Mouse (Mus musculus): ENCODE data around the gene Erfe. TPM values are rescaled to one million over a fixed set of nuclear protein-coding genes. Genes with fewer than 3 reads are reported as not detected.

Erfe gene
- polyA plus RNA-seq, 1 experiment from 2014 or later, result 2.3 TPM

- Histone ChIP-seq H3K27ac (ENCODE audit: low read depth, low read length) (no peak overlapping the region), H3K4me1 (ENCODE audit: control insufficient read depth, insufficient read depth, low read length) (no peaks in the 10 kb centered on the region), H3K27me3 (ENCODE audit: control insufficient read depth, insufficient read depth, low read length) (peaks cover 40% of the 10 kb centered on the region), H3K4me3 (ENCODE audit: low read length) (peak overlapping the region; percentile 27), H3K4me2 (replicated peaks; ENCODE audit: low read depth, low read length) (peak overlapping the region; percentile 40), H3K9me3 (ENCODE audit: control insufficient read depth, low read length) (no peaks in the 10 kb centered on the region), H3K9ac (ENCODE audit: low read depth, low read length) (no peak overlapping the region; the same call in 1 of the 2 replicates), H3K36me3 (ENCODE audit: control insufficient read depth, insufficient read depth, low read length) (no peaks in the 10 kb centered on the region)
- WGBS, result 6% methylated on average over 66 of the region's 68 CpGs
- ATAC-seq (ENCODE audit: low FRiP score, low TSS enrichment), result peak; percentile 74; the same call in 1 of the 2 replicates
Measured at GRCm38 (mm10) chr1:91344921-91345685, 21.1 kb upstream of the Erfe start.

- ATAC-seq (ENCODE audit: low FRiP score, low TSS enrichment), result peak; percentile 81
- 34% methylated on average over 3 of the region's 3 CpGs for WGBS
- H3K9me3 ChIP-seq (ENCODE audit: control insufficient read depth, low read length), result no peaks in the 10 kb centered on the region
Measured at GRCm38 (mm10) chr1:91346892-91347291, 19.3 kb upstream of the Erfe start.

GRCm38 (mm10) chr1:91350841-91351240 is 15.4 kb upstream of the Erfe start, which contains the start of gene Klhl30:
TSS of gene Klhl30 (plus strand) at chr1:91351016.
- WGBS, result 61% methylated on average over 4 of the region's 4 CpGs
- no peak for ATAC-seq (ENCODE audit: low FRiP score, low TSS enrichment)
- H3K27ac ChIP-seq (ENCODE audit: low read depth, low read length), result no peak within 1 kb of the TSS

More at GRCm38 (mm10) chr1:91346892-91347291, 19.3 kb upstream of the Erfe start:
- Histone ChIP-seq H3K27me3 (ENCODE audit: control insufficient read depth, insufficient read depth, low read length) (peaks cover 40% of the 10 kb centered on the region), H3K4me2 (replicated peaks; ENCODE audit: low read depth, low read length) (no peak overlapping the region), H3K36me3 (ENCODE audit: control insufficient read depth, insufficient read depth, low read length) (no peaks in the 10 kb centered on the region), H3K4me1 (ENCODE audit: control insufficient read depth, insufficient read depth, low read length) (no peaks in the 10 kb centered on the region), H3K9ac (ENCODE audit: low read depth, low read length) (no peak overlapping the region), H3K27ac (ENCODE audit: low read depth, low read length) (no peak overlapping the region), H3K4me3 (ENCODE audit: low read length) (no peak overlapping the region)

GRCm38 (mm10) chr1:91351249-91351648 is 15.0 kb upstream of the Erfe start:
- H3K27ac ChIP-seq (ENCODE audit: low read depth, low read length), result no peak overlapping the region
- ATAC-seq (ENCODE audit: low FRiP score, low TSS enrichment), result no peak
- no peak overlapping the region for H3K4me2 ChIP-seq (replicated peaks; ENCODE audit: low read depth, low read length)
- no peaks in the 10 kb centered on the region for H3K4me1 ChIP-seq (ENCODE audit: control insufficient read depth, insufficient read depth, low read length)
- H3K27me3 ChIP-seq (ENCODE audit: control insufficient read depth, insufficient read depth, low read length), result peaks cover 8% of the 10 kb centered on the region
- no peak overlapping the region for H3K9ac ChIP-seq (ENCODE audit: low read depth, low read length)
- WGBS, result 67% methylated on average over 3 of the region's 3 CpGs
- no peaks in the 10 kb centered on the region for H3K36me3 ChIP-seq (ENCODE audit: control insufficient read depth, insufficient read depth, low read length)
- no peak overlapping the region for H3K4me3 ChIP-seq (ENCODE audit: low read length)
- H3K9me3 ChIP-seq (ENCODE audit: control insufficient read depth, low read length), result no peaks in the 10 kb centered on the region

More at GRCm38 (mm10) chr1:91350841-91351240, 15.4 kb upstream of the Erfe start, which contains the start of gene Klhl30:
- no peak within 1 kb of the TSS for H3K4me2 ChIP-seq (replicated peaks; ENCODE audit: low read depth, low read length)
- no peak within 1 kb of the TSS for H3K9ac ChIP-seq (ENCODE audit: low read depth, low read length)
- peaks cover 13% of the 10 kb centered on the region for H3K27me3 ChIP-seq (ENCODE audit: control insufficient read depth, insufficient read depth, low read length)
- H3K9me3 ChIP-seq (ENCODE audit: control insufficient read depth, low read length), result no peaks in the 10 kb centered on the region
- no peaks in the 10 kb centered on the region for H3K36me3 ChIP-seq (ENCODE audit: control insufficient read depth, insufficient read depth, low read length)
- no peaks in the 10 kb centered on the region for H3K4me1 ChIP-seq (ENCODE audit: control insufficient read depth, insufficient read depth, low read length)
- H3K4me3 ChIP-seq (ENCODE audit: low read length), result no peak within 1 kb of the TSS

DNA sequence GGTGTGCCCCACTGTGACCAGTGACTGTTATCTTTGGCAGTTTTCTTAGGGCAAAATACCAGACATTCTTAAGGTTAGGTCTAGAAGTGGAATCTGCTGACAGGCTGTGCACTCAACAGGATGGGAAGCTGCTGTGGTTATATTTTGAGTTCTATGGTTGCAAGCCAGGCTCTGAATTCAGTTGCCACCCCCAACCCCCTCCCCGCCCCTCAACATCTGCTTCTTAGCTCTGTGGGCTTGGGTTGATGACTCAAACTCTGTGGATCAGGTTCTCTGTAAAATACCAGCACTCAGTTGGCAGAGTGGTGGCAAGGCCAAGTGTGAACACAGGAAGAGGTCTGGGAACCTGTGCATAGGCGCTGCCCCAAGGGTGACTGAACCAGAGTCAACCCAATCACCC is 14.0 kb upstream of the Erfe start:
- no peak for ATAC-seq (ENCODE audit: low FRiP score, low TSS enrichment)

GRCm38 (mm10) chr1:91356105-91356504 is 10.1 kb upstream of the Erfe start:
- H3K9me3 ChIP-seq (ENCODE audit: control insufficient read depth, low read length), result no peaks in the 10 kb centered on the region
- no peaks in the 10 kb centered on the region for H3K36me3 ChIP-seq (ENCODE audit: control insufficient read depth, insufficient read depth, low read length)
- H3K9ac ChIP-seq (ENCODE audit: low read depth, low read length), result no peak overlapping the region
- no peak overlapping the region for H3K4me2 ChIP-seq (replicated peaks; ENCODE audit: low read depth, low read length)
- no peak for ATAC-seq (ENCODE audit: low FRiP score, low TSS enrichment)
- no peak overlapping the region for H3K4me3 ChIP-seq (ENCODE audit: low read length)
- no peaks in the 10 kb centered on the region for H3K4me1 ChIP-seq (ENCODE audit: control insufficient read depth, insufficient read depth, low read length)
- H3K27ac ChIP-seq (ENCODE audit: low read depth, low read length), result no peak overlapping the region
- WGBS, result 83% methylated on average over 11 of the region's 11 CpGs
- no peaks in the 10 kb centered on the region for H3K27me3 ChIP-seq (ENCODE audit: control insufficient read depth, insufficient read depth, low read length)

More for the DNA sequence above, 14.0 kb upstream of the Erfe start:
- Histone ChIP-seq H3K4me3 (ENCODE audit: low read length) (no peak overlapping the region), H3K4me2 (replicated peaks; ENCODE audit: low read depth, low read length) (no peak overlapping the region), H3K36me3 (ENCODE audit: control insufficient read depth, insufficient read depth, low read length) (no peaks in the 10 kb centered on the region), H3K9ac (ENCODE audit: low read depth, low read length) (no peak overlapping the region), H3K27ac (ENCODE audit: low read depth, low read length) (no peak overlapping the region), H3K9me3 (ENCODE audit: control insufficient read depth, low read length) (no peaks in the 10 kb centered on the region), H3K4me1 (ENCODE audit: control insufficient read depth, insufficient read depth, low read length) (no peaks in the 10 kb centered on the region), H3K27me3 (ENCODE audit: control insufficient read depth, insufficient read depth, low read length) (no peaks in the 10 kb centered on the region)
- WGBS, result 85% methylated on average over 2 of the region's 2 CpGs

DNA sequence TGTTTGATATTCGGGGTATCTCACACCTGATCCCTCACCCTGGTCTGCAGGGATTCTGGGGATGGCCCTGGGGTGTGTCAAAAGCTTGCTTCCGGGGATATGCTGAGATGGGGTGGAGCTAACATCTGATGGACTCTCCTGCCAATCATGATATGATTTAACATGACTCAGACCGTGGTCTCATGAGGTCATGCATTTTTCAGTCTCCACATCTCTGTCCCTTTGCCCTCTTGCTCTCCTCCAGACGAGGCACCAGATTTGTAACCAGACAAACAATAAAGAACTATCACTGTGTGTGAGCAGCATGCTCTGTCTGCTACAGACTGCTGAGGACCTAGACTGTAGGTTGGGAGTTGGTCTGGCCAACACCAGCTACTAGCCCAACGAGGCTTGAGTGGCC is 4.1 kb upstream of the Erfe start:
- H3K4me3 ChIP-seq (ENCODE audit: low read length), result no peak overlapping the region
- H3K9ac ChIP-seq (ENCODE audit: low read depth, low read length), result no peak overlapping the region
- H3K4me1 ChIP-seq (ENCODE audit: control insufficient read depth, insufficient read depth, low read length), result no peaks in the 10 kb centered on the region
- ATAC-seq (ENCODE audit: low FRiP score, low TSS enrichment), result no peak
- WGBS, result 82% methylated on average over 5 of the region's 5 CpGs
- no peak overlapping the region for H3K27ac ChIP-seq (ENCODE audit: low read depth, low read length)
- H3K4me2 ChIP-seq (replicated peaks; ENCODE audit: low read depth, low read length), result no peak overlapping the region
- H3K36me3 ChIP-seq (ENCODE audit: control insufficient read depth, insufficient read depth, low read length), result no peaks in the 10 kb centered on the region
- H3K9me3 ChIP-seq (ENCODE audit: control insufficient read depth, low read length), result peaks cover 2% of the 10 kb centered on the region; the same call in 1 of the 2 replicates
- no peaks in the 10 kb centered on the region for H3K27me3 ChIP-seq (ENCODE audit: control insufficient read depth, insufficient read depth, low read length)

DNA sequence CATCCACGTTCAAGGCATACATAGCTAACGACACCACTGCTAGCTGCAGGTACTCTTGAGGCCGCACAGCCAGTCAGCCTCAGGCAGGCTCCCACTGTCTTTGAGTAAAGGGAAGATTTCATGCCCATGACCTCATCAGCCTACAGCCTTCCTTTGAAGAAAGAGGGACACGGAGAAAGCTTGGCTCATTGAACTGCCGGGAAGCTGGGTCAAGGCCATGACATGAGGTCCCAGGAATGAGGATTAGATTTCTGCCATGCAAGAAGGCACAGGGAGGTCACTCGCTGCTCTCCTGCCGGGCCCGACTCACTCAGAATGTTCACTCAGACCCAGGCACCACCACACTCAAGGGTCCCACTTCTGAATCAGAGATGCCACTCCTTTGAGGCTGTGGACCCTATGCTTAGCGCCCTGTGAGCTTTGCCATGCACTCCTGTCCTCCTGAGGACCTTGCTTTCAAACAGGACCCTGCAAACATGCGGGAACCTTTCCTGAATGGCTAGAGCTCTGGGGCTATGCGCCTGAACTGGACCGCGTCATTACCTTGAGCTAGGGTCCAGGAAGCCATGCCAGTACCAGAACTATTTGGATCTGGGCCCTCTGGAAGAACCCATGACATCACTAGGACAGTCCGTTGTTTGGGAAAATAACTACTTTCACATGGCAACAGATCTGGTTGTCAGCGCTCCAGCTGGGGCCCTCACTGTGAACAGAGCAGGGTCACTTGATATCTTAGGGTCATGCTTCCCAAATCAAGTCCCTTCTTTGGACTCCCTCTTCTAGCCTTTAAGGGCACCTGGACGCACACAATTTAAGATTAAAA is 1.2 kb upstream of the Erfe start:
- Histone ChIP-seq H3K27ac (ENCODE audit: low read depth, low read length) (no peak overlapping the region), H3K4me2 (replicated peaks; ENCODE audit: low read depth, low read length) (no peak overlapping the region), H3K9me3 (ENCODE audit: control insufficient read depth, low read length) (peaks cover 2% of the 10 kb centered on the region; the same call in 1 of the 2 replicates), H3K4me1 (ENCODE audit: control insufficient read depth, insufficient read depth, low read length) (no peaks in the 10 kb centered on the region), H3K4me3 (ENCODE audit: low read length) (no peak overlapping the region), H3K9ac (ENCODE audit: low read depth, low read length) (no peak overlapping the region), H3K27me3 (ENCODE audit: control insufficient read depth, insufficient read depth, low read length) (no peaks in the 10 kb centered on the region), H3K36me3 (ENCODE audit: control insufficient read depth, insufficient read depth, low read length) (peaks cover 2% of the 10 kb centered on the region; the same call in 1 of the 2 replicates)
- ATAC-seq (ENCODE audit: low FRiP score, low TSS enrichment), result no peak
- WGBS, result 72% methylated on average over 16 of the region's 16 CpGs
